ENCODE assay signal across 7 mouse cellular contexts in genomic region chr5:138272409-138272923, GRCm38 (mm10). TPM values are rescaled to one million over a fixed set of nuclear protein-coding genes. Genes with fewer than 3 reads are reported as not detected.
DNase-seq lines count a peak whose midpoint lies in the region; ATAC-seq and TF ChIP-seq lines count a peak whose summit lies in the region.

Gal3st4 (minus strand) TSS chr5:138272840.

- H3K4me3 ChIP-seq in ES-E14 (ENCODE audit: insufficient read depth in 1 of 2, low read depth in 1 of 2, low read length in 2 of 2, poor library complexity in 1 of 2, severe bottlenecking in 1 of 2) = peak within 1 kb of the TSS; percentile 18 to 60; a peak in 3 of 4 replicates
- peak within 1 kb of the TSS; percentile 6; the same call in 1 of the 2 replicates for H3K4me3 ChIP-seq in heart, embryonic 11.5 days (ENCODE audit: low read depth, low read length)
- H3K4me3 ChIP-seq in limb, embryonic 15.5 days = peak within 1 kb of the TSS; percentile 27

- H3K27ac ChIP-seq in ES-E14 (ENCODE audit: insufficient read depth, low read depth, low read length, poor library complexity, severe bottlenecking) = no peak within 1 kb of the TSS
- H3K27ac ChIP-seq in heart, embryonic 11.5 days (ENCODE audit: low read depth, low read length) = no peak within 1 kb of the TSS
- peak within 1 kb of the TSS; percentile 80 for H3K27ac ChIP-seq in limb, embryonic 15.5 days

- 0 out of 2 replicates have a peak within 1 kb of the TSS, but pooled peaks have one; percentile 40 for H3K9ac ChIP-seq in ES-E14 (ENCODE audit: insufficient read depth, low read depth, low read length, poor library complexity, severe bottlenecking)
- H3K9ac ChIP-seq in heart, embryonic 11.5 days (ENCODE audit: low read depth, low read length) = peak within 1 kb of the TSS; percentile 58; the same call in 1 of the 2 replicates
- 0 out of 2 replicates have a peak within 1 kb of the TSS, but pooled peaks have one; percentile 7 for H3K9ac ChIP-seq in limb, embryonic 15.5 days

- no peak for TF ChIP-seq CTCF in brain, embryonic 14.5 days (IDR thresholded peaks at IDR 0.05; ENCODE audit: borderline replicate concordance, extremely low read depth, insufficient read depth, insufficient read length)

- H3K36me3 ChIP-seq in ES-E14 (ENCODE audit: control insufficient read depth, insufficient read depth, low read length, poor library complexity, severe bottlenecking) = no peaks in the 10 kb centered on the region
- peaks cover 3% of the 10 kb centered on the region; the same call in 1 of the 2 replicates for H3K36me3 ChIP-seq in heart, embryonic 11.5 days (ENCODE audit: control insufficient read depth, insufficient read depth, low read length)
- peaks cover 12% of the 10 kb centered on the region; the same call in 1 of the 2 replicates for H3K36me3 ChIP-seq in limb, embryonic 15.5 days

- H3K9me3 ChIP-seq in ES-E14 (ENCODE audit: control insufficient read depth, insufficient read depth, low read depth, low read length) = no peaks in the 10 kb centered on the region
- no peaks in the 10 kb centered on the region for H3K9me3 ChIP-seq in heart, embryonic 11.5 days (replicated peaks; ENCODE audit: control insufficient read depth, low read length)
- no peaks in the 10 kb centered on the region for H3K9me3 ChIP-seq in limb, embryonic 15.5 days

- H3K4me2 ChIP-seq in heart, embryonic 11.5 days = peak within 1 kb of the TSS; percentile 55
- H3K4me2 ChIP-seq in limb, embryonic 15.5 days = peak within 1 kb of the TSS; percentile 42

- DNase-seq in ES-E14 (ENCODE audit: low read depth, low spot score) = no peak
- peak; percentile 59 for DNase-seq in brain, embryonic 14.5 days (ENCODE audit: low read depth)
- no peak for DNase-seq in frontal cortex, postnatal 10 days (ENCODE audit: low spot score in 2 of 2)
- DNase-seq in adrenal gland, adult 2 months = no peak

- 1% methylated on average over 12 of the region's 12 CpGs for WGBS in heart, embryonic 11.5 days (ENCODE audit: insufficient replicate concordance)
- WGBS in limb, embryonic 15.5 days = 2% methylated on average over 12 of the region's 12 CpGs

- H3K4me1 ChIP-seq in ES-E14 (ENCODE audit: control insufficient read depth in 2 of 2, insufficient read depth in 2 of 2, low read length in 2 of 2, poor library complexity in 1 of 2) = peaks cover 2 to 4% of the 10 kb centered on the region in 2 experiments; a peak in 2 of 4 replicates
- H3K4me1 ChIP-seq in heart, embryonic 11.5 days (ENCODE audit: control insufficient read depth, insufficient read depth, low read length) = peaks cover 3% of the 10 kb centered on the region; the same call in 1 of the 2 replicates
- H3K4me1 ChIP-seq in limb, embryonic 15.5 days = peaks cover 38% of the 10 kb centered on the region

- peaks cover 9% of the 10 kb centered on the region for H3K27me3 ChIP-seq in heart, embryonic 11.5 days (ENCODE audit: control insufficient read depth, insufficient read depth, low read length)
- H3K27me3 ChIP-seq in limb, embryonic 15.5 days = no peaks in the 10 kb centered on the region

- in situ Hi-C loops in ES-E14 (cut with MboI; ENCODE audit: low sequenced_read_pairs in 2 of 2, unreplicated experiment in 2 of 2) = no loop called here

- ATAC-seq in heart, embryonic 11.5 days (replicated peaks; ENCODE audit: insufficient number of reproducible peaks, low FRiP score, low TSS enrichment) = no peak
- no peak; the same call in 1 of the 2 replicates for ATAC-seq in limb, embryonic 15.5 days (ENCODE audit: insufficient number of reproducible peaks, low FRiP score, low TSS enrichment, low read depth)
- ATAC-seq in activated CD4-positive, CD25-positive, alpha-beta regulatory T cell, adult 4 months = no peak

- no peak for TF ChIP-seq POLR2A in brain, embryonic 14.5 days (IDR thresholded peaks at IDR 0.05; ENCODE audit: borderline replicate concordance, extremely low read depth, insufficient read depth, insufficient read length, poor library complexity, severe bottlenecking)

TF ChIP-seq in ES-E14, 5 proteins besides CTCF, POLR2A, EP300 and RAD21:
- TF ChIP-seq ZC3H11A (IDR thresholded peaks at IDR 0.05; ENCODE audit: borderline replicate concordance, low read depth, low read length) = no peak
- no peak for TF ChIP-seq ZNF384 (IDR thresholded peaks at IDR 0.05; ENCODE audit: low read depth, low read length)
- TF ChIP-seq MAFK (IDR thresholded peaks at IDR 0.05; ENCODE audit: insufficient read depth, low read depth, low read length) = no peak
- TF ChIP-seq CHD2 (IDR thresholded peaks at IDR 0.05; ENCODE audit: low read depth, low read length) = no peak
- no peak for TF ChIP-seq HCFC1 (IDR thresholded peaks at IDR 0.05; ENCODE audit: borderline replicate concordance, insufficient read depth, low read length)

RNA-seq across cellular contexts. Expression of gene Gal3st4, which starts in this region (rescaled TPM):
- total RNA-seq in ES-E14 (2012; rRNA removed) = 0.58 and 0.94 TPM in 2 replicates
- 0.58 and 0.63 TPM in 2 replicates for polyA plus RNA-seq in brain, embryonic 14.5 days (2012; rRNA removed)
- 1.3 and 1.4 TPM in 2 replicates for polyA plus RNA-seq in heart, embryonic 11.5 days (2014; fragmentation: Nextera tagmentation; extraction: Ambion mirVana)
- 5.1 and 5.3 TPM in 2 replicates for polyA plus RNA-seq in limb, embryonic 15.5 days (2015; fragmentation: Nextera tagmentation; extraction: Ambion mirVana)
- polyA plus RNA-seq in activated CD4-positive, CD25-positive, alpha-beta regulatory T cell, adult 4 months (2017; shearing (Covaris generic)) = under 1 TPM; 0.43 to 0.49 TPM
- under 1 TPM; 0.12 to 0.28 TPM for total RNA-seq in adrenal gland, adult 2 months (2021)
- polyA plus RNA-seq in adrenal gland, adult 2 months (2012; rRNA removed) = 0.07 TPM in 2 replicates

Comparison
In these comparisons a context has a peak if more than half of its experiments do, and no peak if none do; other contexts are left out.
1. Peak in DNase-seq in brain, embryonic 14.5 days; RNA of the gene not detected or under 1 TPM.
2. H3K9ac ChIP-seq: peak in every context shown above with its lines; median percentile 58 in heart, embryonic 11.5 days; 40 in ES-E14; 7 in limb, embryonic 15.5 days.